40 mouse cellular contexts compared by ENCODE assay signal in the genomic region with DNA sequence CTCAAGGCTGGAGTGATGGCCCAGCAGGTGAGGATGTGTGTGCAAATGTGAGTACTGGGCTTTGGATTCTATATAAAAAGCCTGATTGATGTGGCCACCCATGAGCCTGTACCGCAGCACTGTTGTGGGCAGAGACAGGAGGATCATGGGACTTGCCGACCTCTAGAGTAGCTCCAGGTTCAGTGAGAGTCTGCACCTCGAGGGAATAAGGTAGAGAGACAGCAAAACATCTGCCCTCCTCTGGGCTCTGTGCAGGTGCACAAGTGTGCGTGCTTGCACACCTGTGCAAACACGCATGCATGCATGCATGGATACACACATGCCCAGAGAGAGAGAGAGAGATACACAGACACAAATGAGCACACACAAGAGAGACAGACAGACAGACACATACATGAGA. TPM values are rescaled to one million over a fixed set of nuclear protein-coding genes. Genes with fewer than 3 reads are reported as not detected.
A peak's percentile ranks its signal among the peaks of the same experiment; 100 is the strongest.
DNase-seq lines count a peak whose midpoint lies in the region; ATAC-seq and TF ChIP-seq lines count a peak whose summit lies in the region.
"Had no signal": no experiment of that assay in that cellular context is flagged by ENCODE, and none has a peak within 500 bp of the region (broad histone marks: within the 10 kb centered on the region; RNA-seq: fewer than 3 reads in every experiment).

No protein-coding gene starts in this region.

- H3K27me3 ChIP-seq in liver, postnatal 0 days (ENCODE audit: insufficient read depth, low read length): no peaks in the 10 kb centered on the region
- H3K27me3 ChIP-seq: embryonic facial prominence, embryonic 12.5 days; forebrain, embryonic 15.5 days; kidney, embryonic 15.5 days; liver, embryonic 12.5 days; midbrain, embryonic 12.5 days; neural tube, embryonic 13.5 days had no signal

- H3K4me1 ChIP-seq in liver, postnatal 0 days (ENCODE audit: insufficient read depth): peaks cover 19% of the 10 kb centered on the region

- DNase-seq in A20 (ENCODE audit: low read depth, low spot score): peak; percentile 85
- DNase-seq in CD4-positive, CD25-positive, alpha-beta regulatory T cell, adult 2 months (ENCODE audit: low read depth, low spot score): peak; percentile 51
- peak; percentile 70 for DNase-seq in induced T-regulatory cell, adult 2 months (ENCODE audit: low read depth)
- DNase-seq in thymus, postnatal 25 days: peak; percentile 15
- DNase-seq in liver, postnatal 0 days: no peak
- no peak for DNase-seq in cerebellum, postnatal 10 days
- no peak for DNase-seq in layer of hippocampus, adult 2 months (ENCODE audit: low spot score in 2 of 2)
- DNase-seq: adrenal gland, postnatal 10 days; B cell, adult 2 months; cerebellum, adult 9-10 months; embryo, embryonic 11 days; gastrocnemius, postnatal 25 days; heart, adult 11 months; heart, postnatal 4 days; kidney, adult 18-20 months; kidney, postnatal 25 days; left cerebral cortex, postnatal 4 days; lung, adult 2 months; lung, postnatal 14 days had no signal

- H3K36me3 ChIP-seq in liver, postnatal 0 days (replicated peaks; ENCODE audit: insufficient read depth, low read length): no peaks in the 10 kb centered on the region
- H3K36me3 ChIP-seq: embryonic facial prominence, embryonic 12.5 days; forebrain, embryonic 15.5 days; kidney, embryonic 15.5 days; liver, embryonic 12.5 days; midbrain, embryonic 12.5 days; neural tube, embryonic 13.5 days had no signal

- no peaks in the 10 kb centered on the region for H3K9me3 ChIP-seq in liver, postnatal 0 days (ENCODE audit: low read length)
- H3K9me3 ChIP-seq: embryonic facial prominence, embryonic 12.5 days; forebrain, embryonic 15.5 days; kidney, embryonic 15.5 days; liver, embryonic 12.5 days; midbrain, embryonic 12.5 days; neural tube, embryonic 13.5 days had no signal

- H3K4me2 ChIP-seq in liver, postnatal 0 days (ENCODE audit: low read depth, low read length): no peak overlapping the region
- H3K4me2 ChIP-seq: embryonic facial prominence, embryonic 12.5 days; forebrain, embryonic 15.5 days; heart, embryonic 11.5 days; hindbrain, embryonic 14.5 days; kidney, embryonic 15.5 days; liver, embryonic 12.5 days; midbrain, embryonic 12.5 days; neural tube, embryonic 13.5 days had no signal

- TF ChIP-seq CTCF in liver, postnatal 0 days (IDR thresholded peaks at IDR 0.05; ENCODE audit: low read depth): no peak
- no peak for TF ChIP-seq CTCF in layer of hippocampus, adult 2 months (conservative IDR thresholded peaks at IDR 0.05)

- no peak overlapping the region for H3K27ac ChIP-seq in liver, postnatal 0 days (ENCODE audit: low read depth)
- H3K27ac ChIP-seq in layer of hippocampus, adult 2 months: no peak overlapping the region
- H3K27ac ChIP-seq: embryonic facial prominence, embryonic 12.5 days; forebrain, embryonic 15.5 days; hindbrain, embryonic 14.5 days; kidney, embryonic 15.5 days; liver, embryonic 12.5 days; midbrain, embryonic 12.5 days; neural tube, embryonic 13.5 days had no signal

- H3K9ac ChIP-seq in liver, postnatal 0 days (replicated peaks): no peak overlapping the region
- H3K9ac ChIP-seq: embryonic facial prominence, embryonic 12.5 days; forebrain, embryonic 15.5 days; hindbrain, embryonic 14.5 days; kidney, embryonic 15.5 days; liver, embryonic 12.5 days; midbrain, embryonic 12.5 days; neural tube, embryonic 13.5 days had no signal

- no peak overlapping the region for H3K4me3 ChIP-seq in liver, postnatal 0 days (ENCODE audit: low read depth, low read length)
- H3K4me3 ChIP-seq in layer of hippocampus, adult 2 months: no peak overlapping the region
- H3K4me3 ChIP-seq: embryonic facial prominence, embryonic 12.5 days; forebrain, embryonic 15.5 days; kidney, embryonic 15.5 days; liver, embryonic 12.5 days; midbrain, embryonic 12.5 days; myocyte; neural tube, embryonic 13.5 days had no signal

- WGBS in liver, postnatal 0 days (ENCODE audit: insufficient replicate concordance): 62% methylated on average over 5 of the region's 5 CpGs

- TF ChIP-seq EP300 in liver, postnatal 0 days (IDR thresholded peaks at IDR 0.05; ENCODE audit: low read depth): no peak

- ATAC-seq in liver, postnatal 0 days: no peak
- ATAC-seq: forebrain, embryonic 15.5 days; liver, embryonic 12.5 days had no signal

RNA-seq across cellular contexts. Expression of a gene that starts 38.2 kb away (rescaled TPM):
- not detected in 2 replicates for polyA plus RNA-seq in liver, postnatal 0 days (2015; fragmentation: Nextera tagmentation; extraction: Ambion mirVana)
- not detected for total RNA-seq in layer of hippocampus, adult 2 months (2021)
- total RNA-seq: adrenal gland, postnatal 10 days; gastrocnemius, adult 18-20 months; layer of hippocampus, adult 8-10 months; layer of hippocampus, postnatal 25 days; left cerebral cortex, adult 8-10 months; left cerebral cortex, postnatal 4 days; megakaryocyte progenitor cell, adult 5-6 weeks; midbrain, postnatal 0 days had no signal
- polyA plus RNA-seq: embryonic facial prominence, embryonic 12.5 days; forebrain, embryonic 15.5 days; frontal cortex, adult 2 months; hindbrain, embryonic 14.5 days; intestine, embryonic 14.5 days; kidney, embryonic 15.5 days; limb, embryonic 14.5 days; liver, embryonic 12.5 days; lung, adult 2 months; midbrain, embryonic 12.5 days; midbrain, postnatal 0 days; neural tube, embryonic 13.5 days; stomach, embryonic 14.5 days; testis, adult 2 months; urinary bladder, adult 2 months had no signal

RNA-seq across cellular contexts. Expression of a gene that starts 57.4 kb away (rescaled TPM):
- 4.0 and 4.2 TPM in 2 replicates for polyA plus RNA-seq in liver, postnatal 0 days (2015; fragmentation: Nextera tagmentation; extraction: Ambion mirVana)
- total RNA-seq in layer of hippocampus, adult 2 months (2021): 100 to 1,000 TPM; 134 to 145 TPM

Comparison
In these comparisons a context has a peak if more than half of its experiments do, and no peak if none do; other contexts are left out.
1. DNase-seq: peak in A20 (single experiment), CD4-positive, CD25-positive, alpha-beta regulatory T cell, adult 2 months (single experiment), induced T-regulatory cell, adult 2 months (single experiment) and thymus, postnatal 25 days (single experiment); none in liver, postnatal 0 days (single experiment), cerebellum, postnatal 10 days (0 of 2) and layer of hippocampus, adult 2 months (0 of 2).